Mouse (Mus musculus): ENCODE measurements around the gene Foxr2. TPM values are rescaled to one million over a fixed set of nuclear protein-coding genes. Genes with fewer than 3 reads are reported as not detected.

The Foxr2 gene
- not detected in 2 replicates for polyA plus RNA-seq (2012; ENCODE audit: low replicate concordance)

GRCm38 (mm10) chrX:153118486-153118885 is at the start of gene Foxr2:
Gene Foxr2, plus strand, starts transcription at chrX:153118786.

GRCm38 (mm10) chrX:153139734-153140515 is 21.3 kb downstream of the Foxr2 start, which contains the start of gene Rragb:
Gene Rragb, plus strand, starts transcription at chrX:153139981.

Other genes with a start within 250 kb of the Foxr2 start
- gene Usp51, start 112.3 kb upstream of the Foxr2 start, polyA plus RNA-seq (2012; ENCODE audit: low replicate concordance), result 0.46 and 0.48 TPM in 2 replicates
- gene Mageh1, start 81.2 kb upstream of the Foxr2 start, polyA plus RNA-seq (2012; ENCODE audit: low replicate concordance), result 0.53 and 0.90 TPM in 2 replicates
- gene Rragb, start 21.2 kb downstream of the Foxr2 start, polyA plus RNA-seq (2012; ENCODE audit: low replicate concordance), result 1.8 and 2.1 TPM in 2 replicates
- gene Klf8, start 118.7 kb downstream of the Foxr2 start, polyA plus RNA-seq (2012; ENCODE audit: low replicate concordance), result 1.5 and 1.8 TPM in 2 replicates